Mouse (Mus musculus) forebrain, embryonic 12.5 days (tissue): ENCODE measurements around the gene Plekhg3. TPM values are rescaled to one million over a fixed set of nuclear protein-coding genes. Genes with fewer than 3 reads are reported as not detected.

Experiments
- ATAC-seq: fragments of 200-750 bp; cut with Nextera tagmentation; 2 replicates; pipeline ENCODE4 v1.8.0; 2017; ENCODE audit warnings: moderate TSS enrichment; ENCODE audit not compliant: low FRiP score
- H3K27ac ChIP-seq: fragments of 300-500 bp; sonication (generic); 2 replicates; pipeline ENCODE4 v1.5.1; 2016; ENCODE audit warnings: mild to moderate bottlenecking
- H3K27me3 ChIP-seq: fragments of 300-500 bp; sonication (generic); 2 replicates; pipeline ENCODE4 v1.6.1; 2016; ENCODE audit warnings: mild to moderate bottlenecking
- H3K36me3 ChIP-seq: fragments of 300-500 bp; sonication (generic); replicated peaks from 2 replicates; pipeline ENCODE4 v1.6.1; 2016; ENCODE audit warnings: mild to moderate bottlenecking
- H3K4me1 ChIP-seq: fragments of 300-500 bp; sonication (generic); 2 replicates; pipeline ENCODE4 v1.6.1; 2016
- H3K4me2 ChIP-seq: fragments of 300-500 bp; sonication (generic); 2 replicates; pipeline ENCODE4 v1.6.1; 2016; ENCODE audit warnings: mild to moderate bottlenecking, moderate library complexity
- H3K4me3 ChIP-seq: fragments of 300-500 bp; sonication (generic); replicated peaks from 2 replicates; pipeline ENCODE4 v1.5.1; 2016; ENCODE audit warnings: mild to moderate bottlenecking
- H3K9ac ChIP-seq: fragments of 300-500 bp; sonication (generic); 2 replicates; pipeline ENCODE4 v1.6.1; 2016; ENCODE audit warnings: mild to moderate bottlenecking
- H3K9me3 ChIP-seq: fragments of 300-500 bp; sonication (generic); 2 replicates; pipeline ENCODE4 v1.6.1; 2016
- WGBS: fragments of 180-500 bp; shearing (Covaris S2); methylation state at CpG from one replicate; pipeline ENCODE4 v1.1.7; 2016; 5-methylcytosine and 5-hydroxymethylcytosine counted together
- microRNA-seq: library from miRNA; unstranded; fragments of <30 nt; microRNA quantifications from one replicate; pipeline ENCODE4, GENCODE M21; 2017
- polyA plus RNA-seq: library from polyadenylated mRNA; unstranded; fragments of >200 nt; fragmentation: Nextera tagmentation; extraction: Ambion mirVana; gene quantifications from 2 replicates; pipeline ENCODE4 v1.2.1, GENCODE M21; 2016

Plekhg3 gene
- polyA plus RNA-seq, 1 experiment from 2014 or later, result 1.0 TPM

DNA sequence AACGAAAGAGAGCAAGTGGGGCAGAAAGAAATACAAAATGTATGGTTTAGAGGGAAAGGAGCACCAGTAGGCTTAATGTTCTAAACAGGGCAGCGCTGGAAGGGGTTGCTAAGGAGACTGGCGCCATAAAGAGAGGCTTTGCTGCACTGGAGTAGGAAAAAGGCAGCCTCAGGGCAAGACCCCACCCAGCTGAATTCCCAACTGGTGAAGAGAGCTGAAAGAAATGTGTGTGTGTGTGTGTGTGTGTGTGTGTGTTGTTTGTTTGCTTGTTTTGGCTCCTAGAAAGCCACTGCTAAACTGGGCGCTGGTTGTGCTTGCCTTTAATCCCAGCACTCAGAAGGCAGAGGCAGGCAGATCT lies 84.9 kb downstream of the Plekhg3 start:
- Histone ChIP-seq H3K27ac (no peak overlapping the region), H3K36me3 (no peaks in the 10 kb centered on the region)

DNA sequence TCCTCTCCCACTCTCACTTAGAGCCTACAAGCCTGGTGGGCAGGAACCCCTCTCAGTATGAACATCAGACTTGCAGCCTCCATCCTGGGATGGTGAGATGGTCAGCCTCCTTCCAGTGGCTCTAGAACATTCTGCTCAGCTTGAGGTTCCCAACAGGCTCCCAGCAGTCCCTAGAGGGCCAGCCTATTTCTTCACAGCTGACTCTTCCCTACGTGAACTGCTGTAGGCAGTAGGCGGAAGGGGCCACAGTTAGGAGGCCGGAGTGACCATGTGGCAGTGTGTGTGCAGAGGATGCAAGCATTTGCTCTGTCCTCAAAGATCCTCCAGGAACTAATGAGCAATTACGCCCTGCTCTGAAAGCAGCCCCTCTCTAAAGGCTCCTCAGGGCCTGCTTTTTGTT lies 87.5 kb downstream of the Plekhg3 start:
- H3K27ac ChIP-seq, result no peak overlapping the region
- H3K9ac ChIP-seq, result no peak overlapping the region
- H3K9me3 ChIP-seq, result no peaks in the 10 kb centered on the region
- H3K4me2 ChIP-seq, result no peak overlapping the region
- peaks cover 12% of the 10 kb centered on the region; the same call in 1 of the 2 replicates for H3K4me1 ChIP-seq
- no peak for ATAC-seq
- no peaks in the 10 kb centered on the region for H3K36me3 ChIP-seq
- H3K27me3 ChIP-seq, result no peaks in the 10 kb centered on the region
- no peak overlapping the region for H3K4me3 ChIP-seq
- WGBS, result 48% methylated on average over 4 of the region's 4 CpGs

More for the DNA sequence above, 84.9 kb downstream of the Plekhg3 start:
- Histone ChIP-seq H3K9me3 (no peaks in the 10 kb centered on the region), H3K4me2 (no peak overlapping the region), H3K27me3 (no peaks in the 10 kb centered on the region), H3K4me3 (no peak overlapping the region), H3K4me1 (peaks cover 8% of the 10 kb centered on the region; the same call in 1 of the 2 replicates), H3K9ac (no peak overlapping the region)
- 75% methylated on average over 4 of the region's 4 CpGs for WGBS
- no peak for ATAC-seq

DNA sequence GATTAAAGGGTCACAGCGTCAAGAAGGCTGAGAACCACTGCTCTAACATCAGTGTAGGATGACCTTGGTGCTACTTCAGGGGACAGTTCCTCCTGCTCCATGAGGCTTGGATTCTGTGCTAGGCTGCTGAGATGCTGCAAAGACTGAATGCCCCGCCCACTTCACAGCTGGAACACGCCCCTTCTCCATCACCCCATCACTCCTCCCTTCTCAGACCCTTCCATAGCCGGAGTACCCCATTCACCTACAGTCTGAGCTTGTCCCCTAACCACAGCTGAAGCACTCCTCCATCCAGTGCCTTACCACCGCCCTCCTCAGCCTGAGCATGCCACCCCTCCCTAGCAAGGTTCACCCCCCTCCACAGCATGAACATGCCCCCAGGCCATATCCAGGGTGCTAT lies 89.2 kb downstream of the Plekhg3 start:
- Histone ChIP-seq H3K4me2 (no peak overlapping the region), H3K27ac (no peak overlapping the region), H3K9ac (no peak overlapping the region), H3K4me3 (no peak overlapping the region), H3K9me3 (no peaks in the 10 kb centered on the region), H3K27me3 (no peaks in the 10 kb centered on the region), H3K4me1 (peaks cover 13% of the 10 kb centered on the region; the same call in 1 of the 2 replicates), H3K36me3 (no peaks in the 10 kb centered on the region)
- WGBS, result 62% methylated on average over 5 of the region's 5 CpGs
- 0 out of 2 replicates have a peak, but pooled peaks have one; percentile 41 for ATAC-seq

DNA sequence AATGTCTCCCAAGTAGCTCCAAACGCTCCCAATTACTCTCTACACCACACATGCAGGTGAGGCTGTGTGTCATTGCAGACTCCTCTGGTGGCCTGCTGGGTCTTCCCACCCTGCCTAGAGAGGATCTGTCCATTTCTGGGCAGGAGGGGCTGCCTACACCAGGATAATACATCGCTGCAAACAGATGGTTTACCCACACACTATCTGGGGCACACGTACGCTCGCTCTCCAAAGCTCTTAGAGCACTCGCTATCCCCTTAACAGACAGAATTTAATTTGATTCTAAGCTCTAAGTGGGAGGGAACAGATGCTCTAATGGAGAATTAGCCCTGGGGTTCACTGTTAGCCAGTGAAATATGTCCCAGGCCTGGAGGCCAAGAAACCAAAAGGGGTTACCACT lies 92.7 kb downstream of the Plekhg3 start:
- Histone ChIP-seq H3K9ac (no peak overlapping the region), H3K4me1 (peaks cover 7% of the 10 kb centered on the region; the same call in 1 of the 2 replicates), H3K4me2 (no peak overlapping the region), H3K27me3 (no peaks in the 10 kb centered on the region), H3K27ac (no peak overlapping the region), H3K9me3 (no peaks in the 10 kb centered on the region), H3K4me3 (no peak overlapping the region), H3K36me3 (no peaks in the 10 kb centered on the region)
- WGBS, result 76% methylated on average over 6 of the region's 6 CpGs
- ATAC-seq, result no peak

Small RNAs within 50 kb of the gene (microRNA-seq; reads per million reads assigned to microRNA genes)
- gene Mir5135, result not detected

Other genes starting within 250 kb of the Plekhg3 start
- 5.9 and 6.5 TPM in 2 replicates for gene Akap5, start 206.0 kb upstream of the Plekhg3 start, polyA plus RNA-seq
- 20.0 and 22.5 TPM in 2 replicates for gene Zbtb25, start 161.3 kb upstream of the Plekhg3 start, polyA plus RNA-seq
- 8.2 and 8.5 TPM in 2 replicates for gene Zbtb1, start 160.6 kb upstream of the Plekhg3 start, polyA plus RNA-seq
- 4.6 and 4.8 TPM in 2 replicates for gene Hspa2, start 126.7 kb upstream of the Plekhg3 start, polyA plus RNA-seq
- 0.13 and 0.93 TPM in 2 replicates for gene Ppp1r36, start 113.4 kb upstream of the Plekhg3 start, polyA plus RNA-seq
- 1.8 and 2.1 TPM in 2 replicates for gene Sptb, start 179.7 kb downstream of the Plekhg3 start, polyA plus RNA-seq
- gene Churc1, start 234.6 kb downstream of the Plekhg3 start, polyA plus RNA-seq, result 70.1 and 79.0 TPM in 2 replicates
- 35.2 and 37.3 TPM in 2 replicates for gene Fntb, start 234.7 kb downstream of the Plekhg3 start, polyA plus RNA-seq